Mouse (Mus musculus) bone marrow macrophage, adult 2 months (primary cell): ENCODE results near the gene Asic2.

ENCODE experiments used
- CTCF ChIP-seq: IDR thresholded peaks from 2 replicates; pipeline ENCODE4 v1.5.1; 2012; ENCODE audit warnings: low read depth, mild to moderate bottlenecking, low read length, moderate library complexity
- POLR2A ChIP-seq: IDR thresholded peaks from 2 replicates; pipeline ENCODE4 v1.6.1; 2012; ENCODE audit warnings: mild to moderate bottlenecking, low read depth, low read length, borderline replicate concordance

DNA sequence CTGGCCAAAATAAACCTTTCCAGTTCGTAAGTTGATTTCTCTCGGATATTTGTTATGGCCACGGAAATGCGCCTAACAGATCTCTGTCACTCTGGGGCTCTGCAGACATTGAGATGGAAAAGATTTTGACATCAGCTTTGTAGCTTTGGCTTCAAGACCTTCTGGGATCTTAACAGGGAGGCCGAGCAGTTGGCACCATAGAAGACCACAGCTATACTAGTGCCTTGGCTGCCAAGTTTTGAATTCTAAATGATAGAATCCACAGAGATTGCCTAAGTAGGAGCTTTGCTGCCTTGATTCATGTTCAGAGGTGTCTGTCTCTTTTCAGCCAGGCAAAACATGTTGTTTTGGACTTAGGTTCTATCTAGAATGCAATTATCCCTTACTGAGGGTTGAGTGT, 217.4 kb downstream of the Asic2 start:
- TF ChIP-seq POLR2A: no peak
- no peak for TF ChIP-seq CTCF
